Mouse (Mus musculus): ENCODE measurements at regions not wholly inside any gene's neighbourhood (a gene's known extent, or its start where the extent isn't known, plus 50 kb on each side); places are given as distances from the start of the nearest gene placed in this dataset.

GRCm38 (mm10) chr1:40907813-40908212 lies 102.4 kb downstream of the Tmem182 start:
- DNase-seq: no peak

DNA sequence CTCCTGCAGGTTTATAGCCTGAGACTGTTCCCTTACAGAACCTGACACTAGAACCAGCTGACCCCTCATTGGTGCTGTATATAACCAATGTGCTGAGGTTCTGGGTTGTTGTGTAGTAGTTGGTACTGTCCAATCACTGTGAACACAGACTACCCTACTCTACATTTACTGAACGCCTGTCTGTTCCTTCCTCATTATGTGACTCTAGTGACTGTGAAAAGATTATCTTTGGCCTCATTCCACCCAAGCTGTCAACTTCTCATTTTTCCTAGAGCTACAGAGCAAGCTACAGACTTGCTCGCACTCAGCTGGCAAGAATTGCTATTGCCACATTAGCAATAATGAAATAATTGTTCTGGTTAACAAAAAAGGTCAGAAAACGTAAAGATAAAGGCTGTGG lies 108.2 kb downstream of the Tmem182 start:
- no peak for DNase-seq

GRCm38 (mm10) chr1:40924271-40924670 lies 118.9 kb downstream of the Tmem182 start:
- DNase-seq: peak; percentile 19

DNA sequence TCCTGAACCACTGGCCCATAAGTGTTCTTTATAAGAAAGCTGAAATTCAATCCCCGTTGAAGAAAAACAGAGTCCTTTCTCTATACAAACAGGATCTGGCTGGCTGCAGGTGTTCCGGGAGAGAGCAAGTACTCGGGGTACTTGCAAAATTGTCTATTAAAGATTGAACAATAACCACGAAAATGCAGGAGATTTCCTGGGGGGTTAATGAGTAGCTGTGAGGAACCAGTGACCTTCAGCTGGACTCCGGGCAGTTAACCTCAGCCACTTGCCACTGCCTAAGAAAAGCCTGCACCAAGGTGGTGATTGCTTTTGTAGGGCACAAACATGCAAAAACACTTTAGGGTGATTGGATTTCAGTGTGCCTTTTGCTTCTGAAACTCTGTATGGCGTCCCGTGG lies 119.4 kb downstream of the Tmem182 start:
- DNase-seq: peak; percentile 89

DNA sequence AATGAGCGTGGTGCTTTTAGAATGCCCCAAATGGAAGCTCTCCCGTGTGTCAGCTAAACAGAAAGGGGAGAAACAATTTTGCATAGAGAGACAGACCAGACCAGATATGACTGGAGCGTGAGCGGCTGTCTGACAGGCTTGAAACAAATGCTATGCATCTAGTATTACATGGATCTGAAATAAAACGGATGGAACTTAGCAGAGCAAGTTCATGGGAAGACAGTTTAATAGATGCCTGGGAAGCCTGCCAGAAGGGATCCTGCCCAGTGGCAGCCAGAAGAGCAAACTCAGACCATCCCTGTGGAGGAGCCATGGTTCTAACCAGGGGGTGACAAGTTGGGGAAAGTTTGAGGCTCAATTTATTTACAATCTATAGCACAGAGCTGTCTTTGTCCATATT lies 126.0 kb downstream of the Tmem182 start:
- DNase-seq: no peak

- DNase-seq: no peak
Observed at GRCm38 (mm10) chr1:40936729-40937128, 131.3 kb downstream of the Tmem182 start.

- DNase-seq: no peak
Observed at GRCm38 (mm10) chr1:40942751-40943150, 137.3 kb downstream of the Tmem182 start.

DNA sequence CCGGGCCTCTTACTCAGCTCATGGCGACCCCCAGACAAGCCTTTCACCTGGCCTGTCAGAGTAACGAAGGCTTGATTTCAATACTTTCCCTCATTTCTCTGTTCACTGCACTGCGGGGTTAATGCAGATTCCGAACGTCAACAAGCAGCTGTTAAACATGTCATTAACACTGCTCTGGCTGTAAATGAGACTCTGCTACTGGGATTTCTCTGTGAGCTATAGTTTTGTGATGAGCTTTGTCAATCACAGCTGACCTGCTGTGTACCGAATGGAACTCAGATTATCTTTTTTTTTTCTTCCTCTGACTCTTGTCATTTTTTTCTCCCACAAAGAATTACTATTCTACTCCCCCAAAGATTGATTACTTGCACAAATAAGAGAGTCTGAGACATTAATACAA lies 137.8 kb downstream of the Tmem182 start:
- DNase-seq: no peak

DNA sequence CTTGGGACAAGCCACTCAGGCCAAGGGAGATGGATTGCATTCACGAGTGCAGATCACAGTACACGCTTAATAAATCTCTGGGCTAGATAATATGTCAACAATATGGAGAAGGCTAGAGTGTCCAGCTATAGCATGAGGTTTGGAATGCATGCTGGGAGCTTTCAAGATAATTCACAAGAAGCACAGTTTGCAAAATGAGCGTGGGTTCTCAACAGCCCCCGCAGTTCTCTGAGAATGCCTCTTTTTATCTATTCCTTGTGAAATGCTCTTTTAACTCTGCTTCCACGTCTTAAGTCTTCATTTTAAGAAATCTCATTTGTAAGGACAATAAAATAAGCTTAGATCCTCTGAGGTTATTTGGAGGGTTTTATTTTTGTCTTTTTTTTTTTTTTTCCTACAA lies 145.2 kb downstream of the Tmem182 start:
- no peak for DNase-seq

DNA sequence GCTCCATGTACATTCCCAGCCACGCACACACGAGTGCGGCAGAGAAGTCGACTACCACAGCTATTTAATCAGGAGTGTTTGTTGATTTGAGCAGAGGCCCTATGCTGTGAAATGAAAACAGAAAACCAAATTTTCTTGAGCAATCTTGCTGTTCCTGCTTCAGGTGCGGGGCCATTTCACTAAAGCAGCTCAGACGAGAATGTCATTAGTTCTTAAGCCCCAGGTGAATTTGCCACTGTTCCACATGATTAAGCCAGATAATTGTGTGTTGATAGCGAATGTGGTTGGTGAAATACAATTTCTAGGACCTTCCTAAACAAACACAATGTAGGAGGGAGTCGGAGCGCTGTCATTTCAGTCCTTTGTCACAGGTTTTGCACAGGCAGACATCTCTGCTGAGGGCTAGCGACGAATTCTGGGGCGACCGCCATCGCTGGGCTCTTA lies 149.3 kb downstream of the Tmem182 start:
- no peak for DNase-seq

- DNase-seq: no peak
Observed at GRCm38 (mm10) chr1:40967768-40968504, 162.5 kb downstream of the Tmem182 start.

DNA sequence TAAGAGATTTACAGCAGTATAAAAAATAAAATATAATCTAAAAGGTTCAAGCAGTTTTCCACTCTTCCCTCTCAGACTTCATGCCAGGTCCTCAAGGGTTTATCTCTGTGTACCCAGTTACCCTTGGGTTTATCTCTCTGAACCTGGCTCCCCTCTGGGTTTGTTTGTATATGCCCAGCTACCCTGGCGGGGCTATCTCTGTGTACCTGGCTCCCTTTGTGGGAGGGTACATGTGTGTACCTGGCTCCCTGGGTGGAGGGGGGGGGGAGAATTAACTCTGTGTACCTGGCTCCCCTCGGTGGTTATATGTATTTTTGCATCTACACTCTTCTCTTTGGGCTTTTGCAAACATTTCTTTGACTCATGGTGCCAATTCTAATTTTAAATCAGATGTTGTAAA lies 178.4 kb downstream of the Tmem182 start:
- no peak for DNase-seq

DNA sequence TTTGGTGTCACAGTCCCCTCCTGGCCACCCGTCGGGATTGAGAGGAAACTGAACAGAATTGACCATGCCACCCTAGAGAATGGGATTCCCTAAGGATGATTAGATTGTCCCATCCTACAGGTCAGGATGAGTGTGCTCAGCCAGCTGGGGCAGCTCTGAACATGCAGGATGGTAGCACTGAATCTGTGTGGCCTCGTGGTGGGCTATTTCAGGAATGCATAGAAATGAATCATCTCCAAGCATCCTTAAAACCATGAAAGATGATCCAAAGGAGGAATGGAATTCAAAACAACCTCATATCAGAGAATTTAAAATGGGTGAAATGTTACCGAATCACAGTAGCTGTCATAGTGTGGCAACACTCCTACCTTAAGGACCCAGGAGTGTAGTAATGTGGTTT lies 187.9 kb downstream of the Tmem182 start:
- DNase-seq: no peak

DNA sequence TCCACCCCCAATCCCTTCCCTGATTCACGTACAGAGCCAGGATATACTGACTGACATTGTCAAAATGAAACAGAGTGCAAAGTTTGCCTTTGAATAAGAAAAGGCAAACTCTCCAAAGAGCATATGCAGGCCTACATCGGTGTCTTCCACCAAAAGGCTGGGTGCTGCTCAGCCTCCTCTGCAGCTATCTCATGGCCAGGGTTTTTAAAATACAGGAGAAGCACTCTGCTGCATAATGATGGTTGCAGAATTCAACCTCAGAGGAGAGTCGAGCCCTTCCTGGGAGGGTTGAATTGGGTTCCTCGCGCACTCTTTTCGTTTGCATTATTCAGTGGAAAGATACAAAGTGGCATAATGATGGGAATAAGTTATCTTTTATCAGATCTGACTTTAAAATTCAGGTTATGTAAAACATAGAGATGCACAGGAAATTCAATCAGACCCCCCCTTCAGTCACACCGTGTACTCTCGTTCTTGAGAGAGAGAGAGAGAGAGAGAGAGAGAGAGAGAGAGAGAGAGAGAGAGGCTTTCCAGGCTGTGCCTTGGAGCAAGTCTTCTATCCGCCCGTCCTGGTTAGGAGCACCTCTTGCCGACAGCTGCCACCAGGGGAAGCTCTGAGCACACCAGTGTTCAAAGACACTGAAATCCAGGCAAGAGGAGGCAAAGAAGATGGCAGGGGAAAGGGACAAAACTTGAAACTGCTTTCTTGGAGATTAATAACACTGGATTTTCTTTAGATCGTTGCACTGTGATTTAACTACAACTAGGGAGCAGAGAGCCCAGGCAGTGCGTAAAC lies 196.0 kb downstream of the Tmem182 start:
- DNase-seq: peak; percentile 4

- DNase-seq: no peak
Observed at GRCm38 (mm10) chr1:41002006-41002405, 196.6 kb downstream of the Tmem182 start.

- no peak for DNase-seq
Observed at GRCm38 (mm10) chr1:41026943-41027342, 221.5 kb downstream of the Tmem182 start.

DNA sequence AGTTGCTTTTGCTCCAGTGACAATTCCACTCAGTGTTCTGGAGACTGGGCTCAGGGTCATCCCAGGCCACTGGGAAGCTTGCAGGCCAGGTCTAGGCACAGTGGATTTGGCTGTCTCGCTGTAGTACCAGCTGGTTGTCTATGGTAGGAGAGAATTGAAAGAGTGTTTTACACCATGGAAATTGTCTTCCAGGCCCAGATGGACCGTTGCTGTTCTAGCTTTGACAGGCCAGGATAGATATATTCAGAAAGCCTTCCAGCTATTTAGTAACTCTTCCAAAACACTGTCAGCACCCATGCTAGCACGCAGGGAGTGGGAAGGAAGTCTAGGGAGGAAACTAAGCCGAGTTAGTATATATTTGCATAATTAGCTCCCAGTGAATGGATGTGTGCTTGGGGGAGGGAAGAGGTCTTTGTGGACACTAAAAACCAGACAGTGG lies 222.2 kb downstream of the Tmem182 start:
- DNase-seq: no peak

DNA sequence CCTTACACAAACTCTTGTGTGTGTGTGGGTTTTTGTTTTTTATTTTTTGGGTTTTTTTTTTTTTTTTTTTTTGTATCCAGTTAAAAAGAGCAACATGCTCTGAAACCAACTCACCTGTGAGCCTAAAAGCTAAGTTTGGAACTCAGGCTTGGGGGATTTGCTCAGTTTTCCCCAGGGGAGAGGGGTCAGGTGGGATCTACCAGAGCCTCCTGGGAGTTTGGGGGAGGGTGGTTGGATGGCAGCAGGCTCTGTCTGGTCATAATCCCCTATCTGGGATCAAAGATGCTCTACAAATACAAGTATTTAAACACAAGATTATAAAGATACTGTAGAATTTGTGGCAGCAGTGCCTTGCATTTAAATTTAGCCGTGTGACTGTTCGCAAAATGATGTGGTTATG lies 222.6 kb downstream of the Tmem182 start:
- no peak for DNase-seq

GRCm38 (mm10) chr1:41035085-41035880 lies 229.9 kb downstream of the Tmem182 start:
- DNase-seq: no peak

GRCm38 (mm10) chr1:41036940-41037339 lies 231.5 kb downstream of the Tmem182 start:
- no peak for DNase-seq

- no peak for DNase-seq
Observed at GRCm38 (mm10) chr1:41054426-41054955, 249.1 kb downstream of the Tmem182 start.

- DNase-seq: no peak
Observed at GRCm38 (mm10) chr1:41055761-41056160, 250.4 kb downstream of the Tmem182 start.

- no peak for DNase-seq
Observed at GRCm38 (mm10) chr1:41065130-41065529, 259.7 kb downstream of the Tmem182 start.

Data from kidney, adult 11 months (tissue).